Mouse (Mus musculus) testis, postnatal 14 days (tissue): Measurements from ENCODE around the gene Ofcc1.

ENCODE experiments used
- DNase-seq: peaks from one replicate; pipeline ENCODE4 v3.0.0; 2021; ENCODE audit warnings: low spot score

The Ofcc1 gene

DNA sequence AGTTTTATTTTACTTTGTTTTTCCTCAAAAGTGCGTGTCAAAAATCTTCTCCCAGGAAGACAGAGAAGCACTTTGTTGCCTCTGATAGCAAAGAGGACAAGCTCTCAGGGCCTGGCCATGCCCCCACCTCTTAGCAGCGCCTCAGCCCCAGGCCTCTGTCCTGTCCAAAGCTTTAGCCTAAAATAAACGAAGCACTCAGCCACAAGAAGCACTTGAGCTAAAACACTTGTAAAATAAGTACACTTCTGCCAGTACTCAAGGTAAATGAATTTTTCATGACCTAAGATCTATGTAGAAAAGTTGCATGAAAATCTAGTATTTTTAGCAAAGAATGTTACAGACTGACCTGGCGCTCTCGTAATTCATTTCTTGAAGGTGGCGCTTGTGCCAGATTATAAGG, 117.4 kb downstream of the Ofcc1 start:
- DNase-seq: no peak

DNA sequence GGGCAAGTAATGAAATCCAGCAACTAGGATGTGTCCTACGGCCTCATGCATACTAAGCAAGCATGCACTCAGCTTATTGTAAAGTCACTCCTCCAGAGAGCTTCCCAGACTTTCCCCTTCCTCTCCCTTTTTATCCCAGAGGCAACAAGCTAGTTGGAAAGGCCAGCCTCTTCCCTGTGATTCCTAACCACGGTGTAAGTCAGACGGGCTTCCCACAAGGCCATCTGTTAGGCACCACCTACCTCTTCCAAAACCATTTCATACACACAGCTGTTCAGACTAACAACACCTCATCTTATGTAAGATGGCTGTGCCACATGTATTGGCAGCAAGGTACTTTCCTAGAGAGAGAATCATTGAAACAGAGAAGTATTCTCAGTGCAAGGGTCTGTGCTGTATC, 124.9 kb downstream of the Ofcc1 start:
- no peak for DNase-seq

DNA sequence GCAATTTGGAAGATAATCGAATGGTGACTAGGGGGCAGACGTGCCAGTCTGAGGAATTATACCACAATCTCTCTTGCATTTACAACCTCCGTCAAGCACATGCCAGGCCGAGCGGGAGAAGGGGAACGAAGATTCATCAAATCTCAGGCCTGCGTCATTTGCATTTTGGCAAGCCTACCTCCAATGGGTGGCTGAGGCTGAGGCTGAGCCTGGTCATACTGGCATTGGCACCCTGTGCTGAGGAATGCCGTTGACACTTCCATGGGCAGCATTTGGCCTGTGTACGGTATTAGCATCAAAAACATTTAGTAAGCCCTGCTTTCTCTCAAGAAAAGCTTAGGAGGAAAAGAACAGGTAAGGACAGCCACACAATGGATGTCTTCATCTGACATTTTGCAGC, 152.9 kb downstream of the Ofcc1 start:
- no peak for DNase-seq

DNA sequence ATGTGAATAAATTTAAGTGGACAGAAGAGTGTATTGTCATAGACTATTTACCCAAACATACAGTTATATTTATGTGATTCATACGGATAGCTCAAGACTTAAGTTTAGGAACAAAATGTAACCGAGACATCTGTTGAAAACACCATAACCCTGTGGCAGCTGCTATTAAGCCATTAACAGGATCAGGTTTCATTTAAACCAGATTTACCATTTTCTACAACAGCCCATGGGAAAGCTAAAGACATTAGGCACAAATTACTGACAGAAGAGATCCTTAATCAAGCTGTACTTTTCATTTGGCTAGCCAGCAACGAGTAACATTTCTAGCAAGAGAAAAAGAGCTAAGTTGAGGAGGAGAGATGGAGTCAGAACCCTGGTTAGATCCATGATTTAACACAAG, 179.5 kb downstream of the Ofcc1 start:
- no peak for DNase-seq

DNA sequence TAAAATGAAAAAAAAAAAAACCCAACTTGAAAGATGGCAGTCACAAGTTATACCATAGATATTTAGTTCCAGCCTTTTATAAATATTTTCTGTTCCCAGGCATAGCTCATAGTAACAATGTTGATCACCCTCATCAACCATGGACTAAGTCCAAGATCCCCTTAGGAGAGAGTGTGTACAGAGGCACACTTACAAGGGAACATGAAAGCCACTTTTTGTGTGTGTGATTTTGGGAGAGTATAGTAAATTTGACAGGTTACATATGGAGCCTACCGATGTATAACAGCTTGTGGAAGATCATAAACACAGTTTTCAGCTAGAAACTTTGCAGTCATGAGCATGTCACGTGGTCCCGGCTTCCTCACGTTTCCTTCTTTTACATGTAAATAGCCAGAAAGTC, 189.5 kb downstream of the Ofcc1 start:
- DNase-seq: no peak

DNA sequence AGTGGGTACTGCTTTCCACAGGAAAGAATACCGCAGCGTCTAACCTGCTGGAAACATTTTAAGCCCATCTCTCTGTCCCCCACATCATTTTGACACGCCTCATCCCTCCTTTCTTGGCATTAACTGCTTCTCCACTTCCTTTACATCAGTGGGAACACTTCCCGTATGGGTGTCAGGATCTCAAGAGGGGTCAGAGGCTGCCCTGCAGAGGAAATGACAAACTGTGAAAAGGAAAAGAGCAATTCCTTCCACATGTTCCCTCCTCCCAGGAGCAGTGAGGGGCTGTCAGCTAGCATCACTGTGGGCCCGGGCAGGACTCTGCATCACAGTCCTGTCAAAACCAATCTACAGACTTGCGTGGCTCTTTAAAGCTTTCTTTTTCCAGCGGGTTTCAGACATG, 193.4 kb downstream of the Ofcc1 start:
- no peak for DNase-seq

DNA sequence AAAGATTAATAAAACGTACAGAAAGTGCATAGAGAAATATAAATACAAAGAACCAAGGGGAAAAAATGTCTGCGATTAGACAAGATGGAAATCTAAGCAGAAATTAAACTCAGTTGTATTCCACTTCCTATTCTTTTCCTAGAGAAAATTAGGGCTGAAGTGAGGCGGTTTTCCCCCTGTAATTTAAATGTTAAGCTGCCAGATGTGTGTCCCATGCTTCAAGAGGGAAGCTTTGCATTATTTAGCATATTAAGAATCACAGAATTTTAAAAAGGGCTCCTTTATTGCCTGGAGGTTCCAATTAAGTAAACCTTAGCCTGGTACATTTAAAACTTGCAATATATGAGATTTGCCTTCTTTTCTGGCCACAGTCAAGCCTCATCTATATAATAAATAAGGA, 205.8 kb downstream of the Ofcc1 start:
- no peak for DNase-seq

DNA sequence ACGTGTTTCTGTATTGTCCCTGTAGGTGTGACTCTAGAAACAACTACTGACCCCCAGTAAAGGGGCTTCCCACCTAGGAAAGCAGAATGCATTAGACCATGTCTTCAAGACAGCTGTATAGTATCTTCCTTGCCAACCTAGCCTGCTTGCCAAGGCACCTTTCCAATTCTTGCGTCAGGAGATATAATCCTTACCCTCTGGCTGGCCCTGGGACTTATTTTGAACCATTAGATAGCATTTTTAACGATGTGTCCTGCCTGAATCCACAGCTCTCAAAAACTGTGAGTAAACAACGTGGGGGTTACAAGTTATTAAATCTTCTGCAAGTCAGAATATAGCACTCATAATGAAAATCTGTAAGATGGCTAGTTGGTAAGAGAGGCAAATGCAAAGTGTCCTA, 221.3 kb downstream of the Ofcc1 start:
- no peak for DNase-seq

DNA sequence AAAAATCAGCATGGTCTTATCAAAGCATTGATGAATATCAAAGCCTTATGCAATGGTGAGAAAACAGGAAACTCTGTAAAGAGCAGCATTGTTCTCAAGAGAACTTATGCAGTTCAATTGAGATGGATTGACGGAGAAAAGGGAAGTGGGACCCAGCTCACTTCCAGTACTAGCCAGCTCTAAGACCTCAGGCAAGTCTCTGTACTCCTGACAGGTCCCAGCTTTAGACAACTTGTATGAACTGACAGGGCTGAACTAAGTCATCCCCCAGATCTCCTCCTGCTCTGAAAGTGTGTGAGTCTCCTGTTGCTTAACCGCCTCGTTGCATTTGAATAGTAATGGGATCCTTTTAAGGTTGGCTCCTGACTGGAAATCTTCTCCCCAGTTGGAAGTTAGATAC, 225.2 kb downstream of the Ofcc1 start:
- DNase-seq: no peak

DNA sequence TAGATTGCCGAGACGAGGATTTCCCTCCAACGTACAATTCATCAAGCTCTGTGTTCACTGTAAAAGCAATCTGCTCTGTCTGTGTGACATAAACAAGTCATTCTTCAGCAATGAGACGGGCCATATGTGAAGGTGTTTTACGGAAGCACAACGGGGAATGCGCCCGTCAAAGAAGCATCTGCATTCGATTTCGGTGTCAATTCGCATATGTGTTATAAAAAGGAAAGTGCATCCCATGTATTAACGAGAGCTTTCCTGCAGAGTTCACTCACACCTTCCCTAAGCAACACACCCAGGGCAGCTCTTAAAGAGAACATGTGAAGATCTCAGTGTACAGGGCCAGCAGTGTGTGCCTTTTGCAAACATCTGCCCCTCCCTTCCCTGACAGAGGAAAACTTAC, 225.6 kb downstream of the Ofcc1 start:
- no peak for DNase-seq

DNA sequence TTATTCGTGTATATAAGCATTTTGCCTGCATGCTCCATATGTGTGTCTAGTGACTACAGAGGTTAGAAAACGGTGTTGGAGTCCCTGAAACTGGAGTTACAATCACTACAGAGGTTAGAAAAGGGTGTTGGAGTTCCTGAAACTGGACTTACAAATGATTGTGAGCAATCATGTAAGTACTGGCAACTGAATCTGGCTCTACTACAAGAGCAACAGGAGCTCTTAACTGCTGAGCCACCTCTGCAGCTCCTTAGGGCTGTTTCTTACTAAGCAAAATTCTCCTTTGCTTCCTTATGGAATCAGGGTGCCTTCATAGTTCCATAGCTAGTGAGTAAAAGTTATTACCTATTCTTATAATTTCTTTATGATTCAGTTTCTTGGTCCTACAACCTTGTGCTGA, 237.4 kb downstream of the Ofcc1 start:
- no peak for DNase-seq

DNA sequence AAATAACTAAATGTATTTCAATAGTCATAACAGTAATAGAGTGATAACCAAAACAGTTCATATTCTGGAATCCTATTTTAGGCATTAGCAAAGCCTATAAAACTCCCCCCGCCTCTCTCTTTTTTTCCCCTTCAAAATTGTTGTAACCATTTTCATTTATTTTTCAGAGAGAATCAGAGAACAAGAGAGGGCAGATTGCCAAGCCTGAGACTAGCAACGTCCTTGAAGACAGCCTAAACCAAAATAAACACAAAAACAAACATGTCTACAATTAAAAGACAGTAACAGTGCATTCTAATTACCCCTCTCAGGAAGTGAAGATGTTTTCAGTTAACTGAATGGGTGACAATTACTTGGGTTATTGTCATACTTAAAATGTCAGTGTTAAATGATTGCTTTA, 248.9 kb downstream of the Ofcc1 start:
- DNase-seq: no peak

DNA sequence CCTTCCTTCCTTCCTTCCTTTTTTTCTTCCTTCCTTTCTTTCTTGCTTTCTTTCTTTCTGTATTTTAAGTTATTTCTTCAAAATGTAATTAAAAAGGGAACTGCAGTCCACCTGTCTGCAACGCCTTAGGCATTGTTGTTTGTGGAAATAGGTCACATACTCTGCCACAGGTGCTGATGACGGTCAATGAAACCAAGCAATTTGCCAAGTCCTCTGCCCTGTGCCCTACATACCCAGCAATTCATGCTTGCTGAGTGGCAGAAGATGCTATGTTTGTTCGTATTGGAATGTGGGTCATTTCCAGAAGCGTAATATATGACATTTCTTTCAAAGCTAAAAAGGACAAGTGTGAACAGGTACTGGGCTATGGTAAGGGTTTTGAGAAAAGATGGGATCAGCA, 285.0 kb downstream of the Ofcc1 start:
- no peak for DNase-seq

DNA sequence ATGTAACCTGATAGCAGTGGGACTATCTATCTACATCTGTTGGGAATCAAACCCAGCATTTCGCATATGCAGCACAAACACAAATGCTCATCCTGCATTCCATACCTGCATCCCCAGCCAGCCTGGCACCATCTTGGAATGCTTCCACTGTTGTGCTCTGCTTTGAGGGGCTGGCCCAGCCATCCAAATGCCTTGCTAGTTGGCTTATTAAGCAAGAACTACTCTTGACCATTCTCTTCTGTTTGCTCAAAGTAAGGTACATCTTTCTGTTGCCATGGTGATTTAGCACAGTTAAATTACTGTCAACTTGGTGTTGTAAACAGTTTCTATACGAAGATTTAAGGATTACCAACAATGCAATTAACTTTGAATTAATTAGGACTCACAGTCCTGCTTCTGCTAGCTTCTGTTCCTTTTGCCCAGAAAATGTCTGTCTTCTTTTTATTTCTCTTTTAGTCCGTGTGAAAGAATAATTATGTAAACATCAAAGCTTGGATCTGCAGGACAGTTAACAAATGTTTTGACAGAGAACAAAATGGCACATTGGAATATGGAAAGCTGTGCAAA, 286.3 kb downstream of the Ofcc1 start:
- no peak for DNase-seq

DNA sequence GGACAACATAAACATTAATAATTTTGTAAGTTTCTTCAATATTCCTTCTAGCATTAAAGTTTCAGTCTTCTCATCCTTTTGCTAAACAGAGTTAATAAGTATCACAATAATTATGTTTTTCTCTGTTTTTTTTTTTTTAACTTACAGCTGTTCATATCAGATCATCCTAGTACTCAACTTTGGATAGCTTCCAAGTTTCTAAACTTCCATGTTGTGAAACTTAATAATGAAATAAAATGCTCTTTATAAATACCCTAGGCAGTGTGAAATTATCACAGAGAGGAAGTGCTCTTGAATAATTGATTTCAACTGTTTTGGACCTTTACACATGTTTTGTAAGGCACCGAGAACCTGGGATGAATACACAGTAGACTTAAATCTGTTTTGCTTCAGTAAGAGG, 291.2 kb downstream of the Ofcc1 start:
- no peak for DNase-seq

DNA sequence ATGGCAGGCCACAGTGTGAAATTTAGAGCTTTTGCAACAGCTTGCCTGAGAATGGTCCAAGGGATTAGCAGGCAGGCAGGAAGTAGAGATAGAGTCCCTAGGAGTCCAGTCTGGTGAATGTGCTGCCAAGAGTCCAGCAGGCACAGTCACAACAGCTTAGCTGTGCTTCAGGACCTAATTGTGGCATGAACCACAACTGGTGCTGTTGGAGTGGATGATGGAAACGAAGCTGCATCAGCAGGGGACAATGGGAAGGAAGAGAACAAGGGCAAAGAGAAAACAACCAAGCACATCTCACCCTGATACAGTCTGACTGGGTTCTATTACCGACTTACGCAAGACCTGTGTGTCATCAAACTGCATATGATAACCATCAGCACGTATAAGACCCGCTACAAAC, 300.0 kb downstream of the Ofcc1 start:
- DNase-seq: no peak

DNA sequence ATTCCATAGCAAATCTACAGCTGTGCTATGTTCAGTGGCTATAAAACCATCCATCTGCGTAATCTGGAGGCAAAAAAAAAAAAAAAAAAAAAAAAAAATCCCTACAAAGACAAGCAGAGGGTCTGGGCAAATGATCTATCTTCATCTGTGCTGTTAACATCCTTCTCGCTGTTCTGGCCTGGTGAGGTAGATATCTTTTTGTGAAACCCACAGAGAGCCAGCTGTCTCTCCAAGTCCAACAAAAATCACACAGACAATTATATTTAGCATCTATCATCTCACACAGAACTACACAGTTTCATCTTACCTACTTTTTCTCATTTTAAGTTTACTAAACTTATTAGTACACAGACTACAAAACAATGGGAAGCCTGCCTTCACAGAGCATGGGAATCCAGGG, 323.4 kb downstream of the Ofcc1 start:
- no peak for DNase-seq

DNA sequence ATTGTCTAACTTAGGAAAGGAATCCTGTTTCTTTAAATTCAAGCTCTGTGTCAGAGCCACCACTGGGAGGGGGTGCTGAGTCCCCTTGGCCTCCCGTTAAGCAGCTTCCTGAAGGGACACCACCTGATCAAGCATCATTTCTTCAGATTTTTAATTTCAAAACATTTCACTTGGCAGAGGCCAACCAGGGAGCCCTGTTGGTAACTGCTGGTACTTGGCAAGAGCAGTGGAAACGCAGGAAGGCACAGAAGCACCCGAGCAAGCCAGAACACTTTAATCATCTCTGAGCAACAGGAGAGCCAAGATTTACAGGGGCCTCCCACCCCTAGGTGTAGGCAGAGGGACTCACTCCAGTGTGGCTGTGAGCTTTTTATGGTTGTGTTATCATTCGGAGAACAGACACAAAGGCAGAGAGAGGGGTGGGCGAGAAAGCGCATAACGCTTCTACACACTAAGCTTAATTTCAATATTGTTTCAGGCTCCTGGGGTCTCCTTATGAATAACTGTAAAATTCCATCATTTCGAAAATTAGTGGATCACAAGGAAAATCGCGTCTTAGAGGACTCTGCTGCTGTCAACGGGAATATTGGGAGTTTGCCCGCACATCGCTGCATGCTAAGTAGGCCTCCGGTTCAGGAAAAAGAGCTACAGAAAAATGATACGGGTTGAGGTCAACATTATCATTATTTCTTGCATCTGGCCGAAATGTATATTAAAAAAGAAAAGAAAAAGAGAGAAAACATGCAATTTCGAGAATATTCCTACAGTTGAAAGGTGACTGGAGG, 324.1 kb downstream of the Ofcc1 start:
- DNase-seq: no peak

DNA sequence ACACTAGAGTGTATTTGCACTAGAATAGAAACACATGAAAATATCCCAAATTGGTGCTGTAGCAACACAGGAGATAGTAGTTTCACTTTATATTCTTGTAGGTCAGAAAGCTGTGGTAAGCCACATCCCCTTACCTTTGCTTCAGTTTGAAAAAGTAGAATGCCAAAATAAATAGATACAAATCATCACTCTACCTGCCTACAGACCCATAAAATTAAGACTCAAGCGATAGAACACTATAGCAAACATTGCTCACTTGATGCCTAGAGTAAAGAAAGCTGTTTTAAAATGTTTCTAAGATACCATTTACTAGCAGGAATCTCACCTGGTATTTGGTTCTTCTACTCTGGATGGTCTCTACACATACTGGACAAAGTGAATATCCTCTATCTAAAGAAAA, 331.8 kb downstream of the Ofcc1 start:
- DNase-seq: no peak

DNA sequence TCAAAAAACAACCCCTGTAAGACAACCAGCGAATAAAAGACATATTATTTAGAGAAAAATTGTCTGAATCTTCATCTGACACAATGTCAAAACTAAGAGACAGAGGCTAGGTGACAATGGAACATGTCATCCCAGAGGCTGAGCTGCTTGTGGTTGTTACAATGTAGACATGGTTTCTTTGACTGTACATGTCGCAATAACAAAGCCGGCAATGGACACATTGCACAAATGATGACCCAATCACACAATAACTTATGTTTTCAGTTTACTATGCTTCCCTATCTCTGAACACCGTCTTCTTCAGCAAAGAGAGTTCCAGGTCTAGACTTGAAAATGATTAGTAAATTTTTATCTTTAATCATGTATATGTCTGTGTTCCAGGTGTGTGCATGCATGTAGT, 332.4 kb downstream of the Ofcc1 start:
- no peak for DNase-seq

DNA sequence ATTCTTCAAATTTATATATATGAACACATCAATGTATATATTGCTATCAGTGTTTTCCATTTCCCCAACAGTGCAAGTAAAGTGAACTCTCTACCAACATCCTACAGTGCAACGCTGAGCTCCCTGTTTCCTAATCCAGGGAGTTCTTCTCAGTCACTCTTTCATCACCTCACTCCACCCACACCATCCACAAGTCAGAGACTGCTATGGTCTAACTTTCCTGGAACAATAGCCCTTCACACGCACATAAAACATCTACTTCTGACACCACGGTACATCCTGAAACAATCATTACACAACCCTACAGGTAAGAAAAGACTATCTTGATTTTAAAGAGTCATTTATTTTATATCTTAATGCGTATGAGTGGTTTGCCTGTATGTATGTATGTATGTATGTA, 335.4 kb downstream of the Ofcc1 start:
- no peak for DNase-seq

DNA sequence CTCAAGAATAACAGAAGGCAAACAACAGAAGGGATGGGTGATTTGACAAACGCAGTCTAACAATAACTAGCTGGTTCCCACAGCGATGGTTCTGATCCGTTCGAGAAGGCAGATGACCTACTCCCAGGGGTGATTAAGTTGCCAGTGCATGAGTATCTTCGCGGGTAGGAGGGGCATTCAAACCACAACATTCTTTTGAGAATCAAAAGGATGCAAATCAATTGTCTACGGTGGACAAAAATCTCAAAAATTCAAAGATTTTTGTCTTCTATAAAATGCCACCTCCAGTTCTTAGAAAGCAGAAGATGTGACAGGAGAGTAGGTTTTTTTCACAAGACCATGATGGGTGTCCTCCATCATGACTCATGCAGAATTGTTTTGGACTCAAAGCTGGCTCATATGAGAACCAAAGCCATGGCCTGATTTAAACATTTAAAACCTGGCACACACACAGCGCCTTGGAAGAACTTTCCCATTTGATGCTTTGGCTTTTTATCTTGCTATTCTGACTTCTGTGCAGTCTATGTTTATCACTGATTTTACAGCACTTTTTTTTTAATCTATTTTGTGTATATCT, 338.0 kb downstream of the Ofcc1 start:
- DNase-seq: no peak

DNA sequence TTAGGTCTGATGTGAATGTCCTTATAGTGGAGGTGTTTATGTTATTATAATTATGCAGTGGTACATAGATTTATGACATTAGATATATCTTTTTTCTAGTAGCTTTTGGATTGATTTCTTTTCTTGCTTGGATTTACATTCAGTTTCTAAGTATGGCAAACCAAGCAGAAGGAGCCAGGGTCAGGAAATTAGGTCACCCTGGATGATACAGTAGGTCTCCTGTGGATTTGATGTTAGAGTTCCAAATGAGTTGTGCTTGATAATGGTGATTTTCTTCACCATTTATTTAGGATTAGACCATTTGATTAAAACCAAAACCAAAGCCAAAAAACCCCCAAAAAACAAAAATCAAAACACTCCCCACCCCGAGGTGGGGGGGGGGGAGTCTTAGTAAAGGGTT, 338.6 kb downstream of the Ofcc1 start:
- no peak for DNase-seq

DNA sequence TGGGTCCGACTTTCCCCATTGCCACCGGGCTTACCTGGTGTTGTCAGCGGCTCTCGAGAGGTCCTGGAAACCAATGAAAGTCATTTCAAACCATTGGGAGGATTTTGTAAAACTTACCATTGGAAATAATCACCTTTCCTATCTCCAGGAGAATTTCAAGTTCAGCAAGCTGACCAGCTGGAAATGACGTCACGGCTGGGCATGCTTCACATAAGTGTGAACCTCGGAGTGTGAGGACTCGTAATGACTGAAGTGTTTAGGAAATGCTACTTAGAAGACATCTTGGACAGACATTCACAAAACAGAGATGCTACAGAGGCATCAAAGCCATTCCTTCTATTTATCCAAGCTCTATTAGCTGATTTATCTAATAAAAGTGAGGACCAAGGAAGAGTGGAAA, 361.0 kb downstream of the Ofcc1 start:
- no peak for DNase-seq
